Mouse (Mus musculus) MEL (cell line): ENCODE measurements at regions not wholly inside any gene's neighbourhood (a gene's known extent, or its start where the extent isn't known, plus 50 kb on each side); places are given as distances from the start of the nearest gene placed in this dataset.
A peak's percentile ranks its signal among the peaks of the same experiment; 100 is the strongest.
"Not testable (repeated sequence)": the region's sequence is repeated elsewhere in the genome, so short reads cannot be mapped to it uniquely, and the experiment has no call there.

ENCODE experiments used
- DNase-seq: peaks from one replicate; pipeline ENCODE4 v3.0.0; 2011; ENCODE audit warnings: low read depth, low spot score
- H3K27ac ChIP-seq: 2 replicates; pipeline ENCODE4 v1.5.1; 2012; ENCODE audit warnings: low read depth, mild to moderate bottlenecking, control low read depth, low read length, moderate library complexity; ENCODE audit not compliant: control insufficient read depth
- H3K27me3 ChIP-seq, 2 experiments: fragments of 150-350 bp in 1 of 2; sonication (generic) in 1 of 2; 2 replicates each; pipeline ENCODE4 v1.6.1; 2012; ENCODE audit warnings: low read length in 2 of 2, mild to moderate bottlenecking in 2 of 2, improper control_type of control experiment in 1 of 2, moderate library complexity in 1 of 2; ENCODE audit not compliant: insufficient read depth in 2 of 2, control insufficient read depth in 1 of 2
- H3K36me3 ChIP-seq, 2 experiments: 2 replicates each; pipeline ENCODE4 v1.6.1; 2012 to 2014; ENCODE audit warnings: low read length in 2 of 2, improper control_type of control experiment in 1 of 2, inconsistent platforms in 1 of 2, mild to moderate bottlenecking in 1 of 2; ENCODE audit not compliant: insufficient read depth in 2 of 2, control insufficient read depth in 1 of 2
- H3K4me1 ChIP-seq, 2 experiments: fragments of 150-350 bp in 1 of 2; sonication (generic) in 1 of 2; 2 replicates each; pipeline ENCODE4 v1.6.1; 2012; ENCODE audit warnings: low read length in 2 of 2, improper control_type of control experiment in 1 of 2, mild to moderate bottlenecking in 1 of 2; ENCODE audit not compliant: insufficient read depth in 2 of 2, control insufficient read depth in 1 of 2
- H3K4me3 ChIP-seq, 2 experiments: fragments of 150-350 bp in 1 of 2; sonication (generic) in 1 of 2; 2 replicates each; pipeline ENCODE4 v1.5.1; 2012; ENCODE audit warnings: low read depth in 2 of 2, low read length in 2 of 2, mild to moderate bottlenecking in 2 of 2, moderate library complexity in 2 of 2, control low read depth in 1 of 2, improper control_type of control experiment in 1 of 2; ENCODE audit not compliant: control insufficient read depth in 1 of 2, insufficient read depth in 1 of 2
- H3K79me2 ChIP-seq: 2 replicates; pipeline ENCODE4 v1.6.1; 2012; ENCODE audit warnings: mild to moderate bottlenecking, low read length, moderate library complexity; ENCODE audit not compliant: control insufficient read depth, poor library complexity, insufficient read depth
- H3K9ac ChIP-seq: 2 replicates; pipeline ENCODE4 v1.6.1; 2012; ENCODE audit warnings: low read depth, mild to moderate bottlenecking, control low read depth, low read length, moderate library complexity; ENCODE audit not compliant: control insufficient read depth, poor library complexity, severe bottlenecking
- H3K9me3 ChIP-seq: fragments of 150-350 bp; sonication (generic); replicated peaks from 2 replicates; pipeline ENCODE4 v1.6.1; 2012; ENCODE audit warnings: mild to moderate bottlenecking, low read length, improper control_type of control experiment, moderate library complexity; ENCODE audit not compliant: insufficient read depth
- CTCF ChIP-seq, 3 experiments: IDR thresholded peaks in 2 of 3; conservative IDR thresholded peaks in 1 of 3; 2 replicates each; pipeline ENCODE4 v1.5.1; 2011 to 2012; ENCODE audit warnings: low read length in 3 of 3, low read depth in 2 of 3, mild to moderate bottlenecking in 2 of 3, improper control_type of control experiment in 1 of 3, inconsistent platforms in 1 of 3, mixed read lengths in 1 of 3, moderate library complexity in 1 of 3; ENCODE audit not compliant: control insufficient read depth in 1 of 3, insufficient read depth in 1 of 3, poor library complexity in 1 of 3, severe bottlenecking in 1 of 3
- ELF1 ChIP-seq: IDR thresholded peaks from 2 replicates; pipeline ENCODE4 v1.6.1; 2014; ENCODE audit warnings: low read depth, mild to moderate bottlenecking, inconsistent platforms, low read length, improper control_type of control experiment, moderate library complexity
- ETS1 ChIP-seq: IDR thresholded peaks from 2 replicates; pipeline ENCODE4 v1.6.1; 2012; ENCODE audit warnings: low read depth, mild to moderate bottlenecking, inconsistent platforms, low read length, improper control_type of control experiment, moderate library complexity
- GABPA ChIP-seq: IDR thresholded peaks from 2 replicates; pipeline ENCODE4 v1.6.1; 2012; ENCODE audit warnings: low read depth, mild to moderate bottlenecking, inconsistent platforms, low read length, improper control_type of control experiment, moderate library complexity
- HCFC1 ChIP-seq: IDR thresholded peaks from 2 replicates; pipeline ENCODE4 v1.6.1; 2012; ENCODE audit warnings: low read depth, mild to moderate bottlenecking, inconsistent platforms, low read length, improper control_type of control experiment, moderate library complexity
- MAFK ChIP-seq: IDR thresholded peaks from 2 replicates; pipeline ENCODE4 v1.6.1; 2011; ENCODE audit warnings: low read depth, mild to moderate bottlenecking, low read length, improper control_type of control experiment, borderline replicate concordance
- MAZ ChIP-seq: IDR thresholded peaks from 2 replicates; pipeline ENCODE4 v1.6.1; 2012; ENCODE audit warnings: low read depth, mild to moderate bottlenecking, inconsistent platforms, low read length, improper control_type of control experiment
- NELFE ChIP-seq: IDR thresholded peaks from 2 replicates; pipeline ENCODE4 v1.6.1; 2011; ENCODE audit warnings: low read depth, low read length, improper control_type of control experiment
- POLR2AphosphoS5 ChIP-seq: IDR thresholded peaks from 2 replicates; pipeline ENCODE4 v1.6.1; 2012; ENCODE audit warnings: low read depth, borderline replicate concordance, mild to moderate bottlenecking, inconsistent platforms, low read length, moderate library complexity, mixed read lengths
- SMC3 ChIP-seq: IDR thresholded peaks from 2 replicates; pipeline ENCODE4 v1.6.1; 2011; ENCODE audit warnings: low read depth, low read length, improper control_type of control experiment
- TAL1 ChIP-seq: IDR thresholded peaks from 2 replicates; pipeline ENCODE4 v1.6.1; 2012; ENCODE audit warnings: mild to moderate bottlenecking, inconsistent platforms, low read length, moderate library complexity, mixed read lengths
- TBP ChIP-seq: IDR thresholded peaks from 2 replicates; pipeline ENCODE4 v1.8.0; 2011; ENCODE audit warnings: low read depth, low read length, improper control_type of control experiment
- ZC3H11A ChIP-seq: IDR thresholded peaks from 2 replicates; pipeline ENCODE4 v1.6.1; 2012; ENCODE audit warnings: low read depth, mild to moderate bottlenecking, inconsistent platforms, low read length, improper control_type of control experiment

GRCm38 (mm10) chr3:126245834-126246233 is 117.7 kb upstream of the Arsj start:
- DNase-seq, result no peak
- Histone ChIP-seq H3K36me3 (no peaks in the 10 kb centered on the region), H3K27ac (no peak overlapping the region), H3K9me3 (no peaks in the 10 kb centered on the region), H3K9ac (no peak overlapping the region), H3K4me3 (no peak overlapping the region), H3K79me2 (no peaks in the 10 kb centered on the region), H3K4me1 (no peaks in the 10 kb centered on the region), H3K27me3 (no peaks in the 10 kb centered on the region)
- no peak for TF ChIP-seq MAFK

DNA sequence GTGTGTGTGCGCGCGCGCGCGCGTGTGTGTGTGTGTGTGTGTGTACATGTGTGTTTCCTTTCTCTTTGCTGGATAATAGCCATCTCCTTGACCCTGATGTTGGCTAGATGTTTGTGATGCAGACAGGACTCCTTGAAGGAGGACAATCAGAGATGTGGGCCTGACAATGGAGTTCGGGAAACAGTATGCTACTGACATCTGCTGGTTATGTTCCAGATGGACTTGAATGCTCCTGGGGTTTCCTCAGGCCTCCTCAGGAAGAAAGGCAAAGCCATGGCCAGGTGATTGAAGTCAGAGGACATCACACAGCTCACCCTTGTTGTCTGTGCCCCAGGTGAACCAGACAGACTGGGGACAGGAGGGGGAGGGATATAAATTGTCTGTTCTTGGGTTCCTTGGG is 102.2 kb upstream of the Arsj start:
- no peaks in the 10 kb centered on the region for H3K9me3 ChIP-seq
- no peaks in the 10 kb centered on the region for H3K27me3 ChIP-seq
- H3K27ac ChIP-seq, result no peak overlapping the region
- TF ChIP-seq CTCF (IDR thresholded peaks at IDR 0.05 in 2 of 3, conservative IDR thresholded peaks at IDR 0.05 in 1 of 3; ENCODE audit: control insufficient read depth in 1 of 3, insufficient read depth in 1 of 3, low read depth in 2 of 3, low read length in 3 of 3, poor library complexity in 1 of 3, severe bottlenecking in 1 of 3), result peak in 1 of 3 experiments; percentile 5; a peak in 1 of 6 replicates
- TF ChIP-seq ZC3H11A, result no peak
- no peak overlapping the region for H3K4me3 ChIP-seq
- no peaks in the 10 kb centered on the region for H3K79me2 ChIP-seq
- H3K9ac ChIP-seq, result no peak overlapping the region
- H3K36me3 ChIP-seq, result no peaks in the 10 kb centered on the region
- DNase-seq, result peak; percentile 4
- no peaks in the 10 kb centered on the region for H3K4me1 ChIP-seq

DNA sequence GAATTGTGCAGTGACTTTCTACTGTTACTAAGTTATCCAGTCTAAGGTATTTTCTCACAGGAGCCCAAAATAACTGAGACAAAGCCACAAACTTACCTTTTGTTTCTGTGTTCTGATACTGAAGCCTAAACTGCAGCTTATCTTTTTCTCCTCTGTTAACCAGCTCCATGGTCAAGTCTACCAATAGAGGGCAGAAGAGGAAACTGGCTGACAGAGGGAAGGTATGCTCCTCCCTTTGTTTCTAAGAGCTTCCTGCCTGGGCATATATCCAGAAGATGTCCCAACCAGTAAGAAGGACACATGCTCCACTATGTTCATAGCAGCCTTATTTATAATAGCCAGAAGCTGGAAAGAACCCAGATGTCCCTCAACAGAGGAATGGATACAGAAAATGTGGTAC is 91.5 kb upstream of the Arsj start:
- H3K36me3 ChIP-seq, H3K9ac ChIP-seq, H3K27me3 ChIP-seq, H3K27ac ChIP-seq, DNase-seq, H3K79me2 ChIP-seq, H3K9me3 ChIP-seq: not testable (repeated sequence)
- TF ChIP-seq CTCF (IDR thresholded peaks at IDR 0.05 in 2 of 3, conservative IDR thresholded peaks at IDR 0.05 in 1 of 3; ENCODE audit: control insufficient read depth in 1 of 3, insufficient read depth in 1 of 3, low read depth in 2 of 3, low read length in 3 of 3, poor library complexity in 1 of 3, severe bottlenecking in 1 of 3), result peak in 1 of 3 experiments; percentile 26; a peak in 2 of 6 replicates
- 0 out of 2 replicates have a peak, but pooled peaks have one; percentile 26 for TF ChIP-seq SMC3
- TF ChIP-seq, all 39 proteins: peak for 2; not testable (repeated sequence) for 37
- not testable (repeated sequence) for H3K4me3 ChIP-seq, H3K4me1 ChIP-seq

- Histone ChIP-seq H3K4me3 (no peak overlapping the region), H3K27ac (no peak overlapping the region), H3K4me1 (no peaks in the 10 kb centered on the region), H3K9me3 (no peaks in the 10 kb centered on the region), H3K9ac (no peak overlapping the region), H3K79me2 (no peaks in the 10 kb centered on the region), H3K27me3 (no peaks in the 10 kb centered on the region), H3K36me3 (no peaks in the 10 kb centered on the region)
- no peak for DNase-seq
- TF ChIP-seq SMC3, result no peak
- TF ChIP-seq POLR2AphosphoS5, result no peak
- no peak for TF ChIP-seq TAL1
- TF ChIP-seq TBP, result no peak
- TF ChIP-seq ELF1, result no peak
- TF ChIP-seq NELFE, result no peak
- no peak for TF ChIP-seq GABPA
- TF ChIP-seq HCFC1, result no peak
- TF ChIP-seq MAZ, result no peak
- no peak for TF ChIP-seq ETS1
Observed at GRCm38 (mm10) chr3:126273566-126273965, 89.9 kb upstream of the Arsj start.
